ENCODE assay signal across 7 mouse cellular contexts in genomic region chr19:56822448-56822836, GRCm38 (mm10). TPM values are rescaled to one million over a fixed set of nuclear protein-coding genes. Genes with fewer than 3 reads are reported as not detected.
DNase-seq lines count a peak whose midpoint lies in the region; ATAC-seq and TF ChIP-seq lines count a peak whose summit lies in the region.

No protein-coding gene starts in this region.

- H3K9ac ChIP-seq in forebrain, embryonic 12.5 days: peak overlapping the region; percentile 38
- H3K9ac ChIP-seq in liver, embryonic 14.5 days (replicated peaks): peak overlapping the region; percentile 29; the same call in 1 of the 2 replicates

- no peak for TF ChIP-seq POLR2A in spleen, adult 2 months (IDR thresholded peaks at IDR 0.05; ENCODE audit: low read depth, low read length)

- WGBS in spleen, adult 2 months: 20% methylated on average over 10 of the region's 10 CpGs
- WGBS in forebrain, embryonic 12.5 days: 23% methylated on average over 10 of the region's 10 CpGs
- 22% methylated on average over 10 of the region's 10 CpGs for WGBS in liver, embryonic 14.5 days (ENCODE audit: insufficient replicate concordance)

- peak overlapping the region; percentile 63 for H3K4me2 ChIP-seq in forebrain, embryonic 12.5 days
- peak overlapping the region; percentile 71 for H3K4me2 ChIP-seq in liver, embryonic 14.5 days (ENCODE audit: low read depth)

- TF ChIP-seq CTCF in spleen, adult 2 months (IDR thresholded peaks at IDR 0.05; ENCODE audit: extremely low read depth, insufficient read depth, insufficient read length, insufficient replicate concordance): no peak
- TF ChIP-seq CTCF in liver, embryonic 14.5 days (IDR thresholded peaks at IDR 0.05; ENCODE audit: low read depth): no peak

- TF ChIP-seq EP300 in liver, embryonic 14.5 days (IDR thresholded peaks at IDR 0.05; ENCODE audit: low read depth): no peak

- no peak overlapping the region for H3K27ac ChIP-seq in spleen, adult 2 months (ENCODE audit: insufficient read depth, low read length)
- no peak overlapping the region for H3K27ac ChIP-seq in forebrain, embryonic 12.5 days
- H3K27ac ChIP-seq in liver, embryonic 14.5 days: no peak overlapping the region

- peak; percentile 46 for ATAC-seq in forebrain, embryonic 12.5 days (ENCODE audit: low FRiP score)
- peak; percentile 33 for ATAC-seq in liver, embryonic 14.5 days (ENCODE audit: insufficient read depth)

- no peaks in the 10 kb centered on the region for H3K4me1 ChIP-seq in spleen, adult 2 months (ENCODE audit: control insufficient read depth, insufficient read depth, insufficient read length)
- peaks cover 21% of the 10 kb centered on the region for H3K4me1 ChIP-seq in forebrain, embryonic 12.5 days
- peaks cover 6 to 16% of the 10 kb centered on the region in 2 experiments; a peak in 3 of 4 replicates for H3K4me1 ChIP-seq in liver, embryonic 14.5 days (replicated peaks; ENCODE audit: control insufficient read depth in 2 of 2, insufficient read depth in 2 of 2, low read length in 1 of 2)

- H3K36me3 ChIP-seq in spleen, adult 2 months (ENCODE audit: control insufficient read depth, insufficient read depth, low read length): no peaks in the 10 kb centered on the region
- no peaks in the 10 kb centered on the region for H3K36me3 ChIP-seq in forebrain, embryonic 12.5 days (replicated peaks)
- H3K36me3 ChIP-seq in liver, embryonic 14.5 days (replicated peaks; ENCODE audit: control insufficient read depth, insufficient read depth, low read depth): no peaks in the 10 kb centered on the region

- peak overlapping the region; percentile 62 for H3K4me3 ChIP-seq in spleen, adult 2 months (ENCODE audit: extremely low read depth, insufficient read depth, insufficient read length)
- H3K4me3 ChIP-seq in forebrain, embryonic 12.5 days (replicated peaks): peak overlapping the region; percentile 98
- peak overlapping the region; percentile 59 to 88 for H3K4me3 ChIP-seq in liver, embryonic 14.5 days (ENCODE audit: insufficient read depth in 1 of 2, low read depth in 2 of 2, low read length in 2 of 2)

- peaks cover 5% of the 10 kb centered on the region for H3K27me3 ChIP-seq in spleen, adult 2 months (ENCODE audit: control insufficient read depth, insufficient read depth, low read length)
- H3K27me3 ChIP-seq in forebrain, embryonic 12.5 days: peaks cover 11% of the 10 kb centered on the region
- peaks cover 8% of the 10 kb centered on the region; the same call in 1 of the 2 replicates for H3K27me3 ChIP-seq in liver, embryonic 14.5 days (ENCODE audit: control insufficient read depth, insufficient read depth, low read length)

- DNase-seq in spleen, adult 2 months (ENCODE audit: low read depth in 1 of 2, low spot score in 2 of 2): peak in 1 of 2 experiments; percentile 14
- DNase-seq in spleen, postnatal 10 days (ENCODE audit: low spot score in 2 of 2): no peak
- no peak for DNase-seq in liver, embryonic 14.5 days (ENCODE audit: low read depth in 3 of 3, low spot score in 3 of 3)
- peak; percentile 41 for DNase-seq in testis, postnatal 10 days (ENCODE audit: low spot score)
- no peak for DNase-seq in natural killer cell, adult 2 months (ENCODE audit: low spot score in 2 of 2)
- no peak for DNase-seq in cerebellum, postnatal 10 days

- H3K9me3 ChIP-seq in forebrain, embryonic 12.5 days: no peaks in the 10 kb centered on the region
- H3K9me3 ChIP-seq in liver, embryonic 14.5 days (ENCODE audit: control insufficient read depth, low read length): no peaks in the 10 kb centered on the region

RNA-seq across cellular contexts. Expression of gene Ccdc186, which starts 0.5 kb away (rescaled TPM):
- polyA plus RNA-seq in spleen, adult 2 months (2012; rRNA removed): 1.8 and 2.0 TPM in 2 replicates
- 25.8 and 25.9 TPM in 2 replicates for polyA plus RNA-seq in forebrain, embryonic 12.5 days (2016; fragmentation: Nextera tagmentation; extraction: Ambion mirVana)
- 1.5 and 2.3 TPM in 2 replicates for polyA plus RNA-seq in liver, embryonic 14.5 days (2012; rRNA removed)
- 4.9 and 5.1 TPM in 2 replicates for polyA plus RNA-seq in liver, embryonic 14.5 days (2014; fragmentation: Nextera tagmentation; extraction: Ambion mirVana)

RNA-seq across cellular contexts. Expression of gene Tdrd1, which starts 3.6 kb away (rescaled TPM):
- polyA plus RNA-seq in spleen, adult 2 months (2012; rRNA removed): not detected in 2 replicates
- 0.27 and 0.32 TPM in 2 replicates for polyA plus RNA-seq in forebrain, embryonic 12.5 days (2016; fragmentation: Nextera tagmentation; extraction: Ambion mirVana)
- polyA plus RNA-seq in liver, embryonic 14.5 days (2012; rRNA removed): under 0.01 and 0.02 TPM in 2 replicates
- polyA plus RNA-seq in liver, embryonic 14.5 days (2014; fragmentation: Nextera tagmentation; extraction: Ambion mirVana): 0.05 TPM in 1 of 2 replicates, not detected in the other

RNA-seq across cellular contexts. Expression of gene Vwa2, which starts 51.6 kb away (rescaled TPM):
- polyA plus RNA-seq in spleen, adult 2 months (2012; rRNA removed): 0.06 TPM in 1 of 2 replicates, not detected in the other
- 1.5 and 1.6 TPM in 2 replicates for polyA plus RNA-seq in forebrain, embryonic 12.5 days (2016; fragmentation: Nextera tagmentation; extraction: Ambion mirVana)
- 0.01 and 0.02 TPM in 2 replicates for polyA plus RNA-seq in liver, embryonic 14.5 days (2012; rRNA removed)
- polyA plus RNA-seq in liver, embryonic 14.5 days (2014; fragmentation: Nextera tagmentation; extraction: Ambion mirVana): not detected in 2 replicates
